In the genomic region with DNA sequence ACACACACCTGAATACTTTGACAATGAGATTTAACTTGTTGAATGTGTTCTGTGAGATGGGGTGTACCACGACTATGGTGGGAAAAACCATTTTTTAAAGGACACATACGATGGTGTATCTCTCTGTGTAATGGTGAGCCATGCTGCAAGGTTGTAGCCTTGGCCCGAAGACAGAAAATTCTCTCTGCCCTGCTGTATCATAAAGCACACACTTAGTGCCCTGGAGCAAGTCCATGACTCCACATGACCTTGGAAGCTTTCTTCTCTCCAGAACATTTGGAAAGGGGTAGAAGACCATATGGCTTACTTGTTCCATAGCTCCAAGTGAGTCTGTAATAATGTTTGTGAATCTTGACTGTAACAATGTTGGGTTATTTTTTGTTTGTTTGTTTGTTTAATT, we compare ENCODE assay signal across 13 mouse cellular contexts.
"Had no signal": no experiment of that assay in that cellular context is flagged by ENCODE, and none has a peak within 500 bp of the region (broad histone marks: within the 10 kb centered on the region; RNA-seq: fewer than 3 reads in every experiment).

No protein-coding gene starts in this region.

- ATAC-seq: midbrain, embryonic 15.5 days had no signal

- H3K4me1 ChIP-seq: limb, embryonic 13.5 days; midbrain, embryonic 15.5 days; neural tube, embryonic 12.5 days; stomach, embryonic 15.5 days had no signal

- DNase-seq: kidney, postnatal 10 days; left cerebral cortex, postnatal 4 days; lung, adult 18-20 months; retina, postnatal 1 day; right cerebral cortex, postnatal 4 days; spleen, adult 18-20 months; thymus, adult 2 months; thymus, postnatal 25 days had no signal

- H3K27me3 ChIP-seq: limb, embryonic 13.5 days; midbrain, embryonic 15.5 days; neural tube, embryonic 12.5 days; stomach, embryonic 15.5 days had no signal

- H3K27ac ChIP-seq: limb, embryonic 13.5 days; liver, embryonic 14.5 days; midbrain, embryonic 15.5 days; neural tube, embryonic 12.5 days; stomach, embryonic 15.5 days had no signal

- H3K4me3 ChIP-seq: limb, embryonic 13.5 days; midbrain, embryonic 15.5 days; neural tube, embryonic 12.5 days; stomach, embryonic 15.5 days had no signal
